ENCODE assay signal across 21 mouse cellular contexts in genomic region chr17:29260501-29260900, GRCm38 (mm10). TPM values are rescaled to one million over a fixed set of nuclear protein-coding genes. Genes with fewer than 3 reads are reported as not detected.
DNase-seq lines count a peak whose midpoint lies in the region; ATAC-seq lines count a peak whose summit lies in the region.
"Had no signal": no experiment of that assay in that cellular context is flagged by ENCODE, and none has a peak within 500 bp of the region (broad histone marks: within the 10 kb centered on the region; RNA-seq: fewer than 3 reads in every experiment).

No protein-coding gene starts in this region.

- H3K9me3 ChIP-seq in forebrain, embryonic 12.5 days = no peaks in the 10 kb centered on the region
- no peaks in the 10 kb centered on the region for H3K9me3 ChIP-seq in forebrain, embryonic 16.5 days (ENCODE audit: control insufficient read depth, low read length)
- no peaks in the 10 kb centered on the region for H3K9me3 ChIP-seq in intestine, embryonic 16.5 days (ENCODE audit: control insufficient read depth, low read length)
- H3K9me3 ChIP-seq in intestine, embryonic 15.5 days = no peaks in the 10 kb centered on the region
- no peaks in the 10 kb centered on the region for H3K9me3 ChIP-seq in neural tube, embryonic 12.5 days
- H3K9me3 ChIP-seq in neural tube, embryonic 15.5 days (replicated peaks) = no peaks in the 10 kb centered on the region
- H3K9me3 ChIP-seq: embryonic facial prominence, embryonic 15.5 days; heart, embryonic 10.5 days had no signal

- H3K9ac ChIP-seq in forebrain, embryonic 12.5 days = peak overlapping the region; percentile 13; the same call in 1 of the 2 replicates
- no peak overlapping the region for H3K9ac ChIP-seq in forebrain, embryonic 16.5 days (replicated peaks; ENCODE audit: low read depth, low read length)
- peak overlapping the region; percentile 25; the same call in 1 of the 2 replicates for H3K9ac ChIP-seq in intestine, embryonic 16.5 days (ENCODE audit: low read depth, low read length)
- H3K9ac ChIP-seq in intestine, embryonic 15.5 days = no peak overlapping the region
- H3K9ac ChIP-seq in neural tube, embryonic 12.5 days = 0 out of 2 replicates have a peak overlapping the region, but pooled peaks have one; percentile 5
- H3K9ac ChIP-seq in neural tube, embryonic 15.5 days (replicated peaks) = no peak overlapping the region
- H3K9ac ChIP-seq: embryonic facial prominence, embryonic 15.5 days; liver, embryonic 14.5 days had no signal

- H3K36me3 ChIP-seq in forebrain, embryonic 12.5 days (replicated peaks) = peaks cover 48% of the 10 kb centered on the region
- H3K36me3 ChIP-seq in forebrain, embryonic 16.5 days (ENCODE audit: control insufficient read depth, insufficient read depth) = peaks cover 5% of the 10 kb centered on the region; the same call in 1 of the 2 replicates
- H3K36me3 ChIP-seq in intestine, embryonic 16.5 days (ENCODE audit: control insufficient read depth, insufficient read depth, low read length) = peaks cover 15% of the 10 kb centered on the region
- peaks cover 26% of the 10 kb centered on the region for H3K36me3 ChIP-seq in intestine, embryonic 15.5 days
- peaks cover 44% of the 10 kb centered on the region for H3K36me3 ChIP-seq in neural tube, embryonic 12.5 days
- peaks cover 14% of the 10 kb centered on the region for H3K36me3 ChIP-seq in neural tube, embryonic 15.5 days

- no peak overlapping the region for H3K4me2 ChIP-seq in forebrain, embryonic 12.5 days
- H3K4me2 ChIP-seq in forebrain, embryonic 16.5 days (ENCODE audit: low read length) = no peak overlapping the region
- H3K4me2 ChIP-seq in intestine, embryonic 16.5 days (ENCODE audit: low read depth, low read length) = no peak overlapping the region
- H3K4me2 ChIP-seq in intestine, embryonic 15.5 days (replicated peaks) = no peak overlapping the region
- H3K4me2 ChIP-seq in neural tube, embryonic 12.5 days (replicated peaks) = no peak overlapping the region
- H3K4me2 ChIP-seq in neural tube, embryonic 15.5 days = no peak overlapping the region
- H3K4me2 ChIP-seq: embryonic facial prominence, embryonic 15.5 days had no signal

- WGBS in forebrain, embryonic 12.5 days = 88% methylated on average over 15 of the region's 15 CpGs
- 93% methylated on average over 15 of the region's 15 CpGs for whole genome bisulfite sequencing in forebrain, embryonic 16.5 days
- WGBS in intestine, embryonic 16.5 days = 90% methylated on average over 15 of the region's 15 CpGs
- 89% methylated on average over 15 of the region's 15 CpGs for WGBS in intestine, embryonic 15.5 days
- WGBS in neural tube, embryonic 12.5 days = 88% methylated on average over 15 of the region's 15 CpGs
- 90% methylated on average over 15 of the region's 15 CpGs for WGBS in neural tube, embryonic 15.5 days

- ATAC-seq in forebrain, embryonic 12.5 days (ENCODE audit: low FRiP score) = no peak
- ATAC-seq in forebrain, embryonic 16.5 days = no peak
- ATAC-seq in intestine, embryonic 16.5 days = no peak
- ATAC-seq in intestine, embryonic 15.5 days = no peak
- ATAC-seq in neural tube, embryonic 12.5 days (ENCODE audit: low FRiP score, low read depth) = no peak
- no peak for ATAC-seq in neural tube, embryonic 15.5 days (ENCODE audit: low FRiP score)
- ATAC-seq: hindbrain, postnatal 0 days had no signal

- no peaks in the 10 kb centered on the region for H3K27me3 ChIP-seq in forebrain, embryonic 12.5 days
- H3K27me3 ChIP-seq in forebrain, embryonic 16.5 days (replicated peaks; ENCODE audit: control insufficient read depth, insufficient read depth, low read length) = no peaks in the 10 kb centered on the region
- no peaks in the 10 kb centered on the region for H3K27me3 ChIP-seq in intestine, embryonic 16.5 days (replicated peaks; ENCODE audit: control insufficient read depth, insufficient read depth, low read length)
- H3K27me3 ChIP-seq in intestine, embryonic 15.5 days (replicated peaks) = no peaks in the 10 kb centered on the region
- no peaks in the 10 kb centered on the region for H3K27me3 ChIP-seq in neural tube, embryonic 12.5 days (replicated peaks)
- H3K27me3 ChIP-seq in neural tube, embryonic 15.5 days (replicated peaks) = no peaks in the 10 kb centered on the region
- H3K27me3 ChIP-seq: embryonic facial prominence, embryonic 15.5 days had no signal

- DNase-seq in ovary, adult 18-20 months (ENCODE audit: low spot score) = no peak
- no peak for DNase-seq in right cerebral cortex, adult 18-20 months
- DNase-seq: adrenal gland, adult 2 months; cerebellum, adult 2 months; cerebellum, postnatal 36 days; heart, postnatal 4 days; kidney, adult 18-20 months; kidney, postnatal 14 days; lung, postnatal 10 days; thymus, postnatal 14 days had no signal

- H3K4me1 ChIP-seq in forebrain, embryonic 12.5 days = peaks cover 37% of the 10 kb centered on the region
- peaks cover 34% of the 10 kb centered on the region for H3K4me1 ChIP-seq in forebrain, embryonic 16.5 days (replicated peaks; ENCODE audit: control insufficient read depth, insufficient read depth, low read length)
- peaks cover 35% of the 10 kb centered on the region for H3K4me1 ChIP-seq in intestine, embryonic 16.5 days (ENCODE audit: control insufficient read depth, insufficient read depth, low read length)
- H3K4me1 ChIP-seq in intestine, embryonic 15.5 days (replicated peaks) = peaks cover 37% of the 10 kb centered on the region
- H3K4me1 ChIP-seq in neural tube, embryonic 12.5 days = peaks cover 23% of the 10 kb centered on the region
- peaks cover 53% of the 10 kb centered on the region for H3K4me1 ChIP-seq in neural tube, embryonic 15.5 days

- no peak overlapping the region for H3K4me3 ChIP-seq in forebrain, embryonic 12.5 days (replicated peaks)
- no peak overlapping the region for H3K4me3 ChIP-seq in forebrain, embryonic 16.5 days (replicated peaks; ENCODE audit: low read length)
- no peak overlapping the region for H3K4me3 ChIP-seq in intestine, embryonic 16.5 days (ENCODE audit: low read length)
- H3K4me3 ChIP-seq in intestine, embryonic 15.5 days (replicated peaks) = no peak overlapping the region
- H3K4me3 ChIP-seq in neural tube, embryonic 12.5 days = no peak overlapping the region
- no peak overlapping the region for H3K4me3 ChIP-seq in neural tube, embryonic 15.5 days (replicated peaks)
- H3K4me3 ChIP-seq: embryonic facial prominence, embryonic 15.5 days; heart, embryonic 10.5 days; layer of hippocampus, adult 2 months had no signal

- H3K27ac ChIP-seq in forebrain, embryonic 12.5 days = no peak overlapping the region
- no peak overlapping the region for H3K27ac ChIP-seq in forebrain, embryonic 16.5 days (ENCODE audit: low read length)
- H3K27ac ChIP-seq in intestine, embryonic 16.5 days (ENCODE audit: low read length) = no peak overlapping the region
- H3K27ac ChIP-seq in intestine, embryonic 15.5 days = no peak overlapping the region
- no peak overlapping the region for H3K27ac ChIP-seq in neural tube, embryonic 12.5 days
- H3K27ac ChIP-seq in neural tube, embryonic 15.5 days (replicated peaks) = no peak overlapping the region
- H3K27ac ChIP-seq: embryonic facial prominence, embryonic 15.5 days; hindbrain, postnatal 0 days; layer of hippocampus, adult 2 months; liver, embryonic 14.5 days had no signal

RNA-seq across cellular contexts. Expression of gene Ppil1, which starts 3.5 kb away (rescaled TPM):
- 139 and 142 TPM in 2 replicates for polyA plus RNA-seq in forebrain, embryonic 12.5 days (2016; fragmentation: Nextera tagmentation; extraction: Ambion mirVana)
- polyA plus RNA-seq in forebrain, embryonic 16.5 days (2015; fragmentation: Nextera tagmentation; extraction: Ambion mirVana) = 118 and 125 TPM in 2 replicates
- polyA plus RNA-seq in intestine, embryonic 16.5 days (2015; fragmentation: Nextera tagmentation; extraction: Ambion mirVana) = 133 and 153 TPM in 2 replicates
- polyA plus RNA-seq in intestine, embryonic 15.5 days (2015; fragmentation: Nextera tagmentation; extraction: Ambion mirVana) = 154 and 157 TPM in 2 replicates
- 117 and 125 TPM in 2 replicates for polyA plus RNA-seq in neural tube, embryonic 12.5 days (2016; fragmentation: Nextera tagmentation; extraction: Ambion mirVana)
- 106 and 119 TPM in 2 replicates for polyA plus RNA-seq in neural tube, embryonic 15.5 days (2015; fragmentation: Nextera tagmentation; extraction: Ambion mirVana)

RNA-seq across cellular contexts. Expression of gene BC004004, which starts 8.1 kb away (rescaled TPM):
- 65.0 and 65.2 TPM in 2 replicates for polyA plus RNA-seq in forebrain, embryonic 12.5 days (2016; fragmentation: Nextera tagmentation; extraction: Ambion mirVana)
- 102 and 108 TPM in 2 replicates for polyA plus RNA-seq in forebrain, embryonic 16.5 days (2015; fragmentation: Nextera tagmentation; extraction: Ambion mirVana)
- 82.9 and 85.6 TPM in 2 replicates for polyA plus RNA-seq in intestine, embryonic 16.5 days (2015; fragmentation: Nextera tagmentation; extraction: Ambion mirVana)
- polyA plus RNA-seq in intestine, embryonic 15.5 days (2015; fragmentation: Nextera tagmentation; extraction: Ambion mirVana) = 78.3 and 83.5 TPM in 2 replicates
- 74.8 and 75.3 TPM in 2 replicates for polyA plus RNA-seq in neural tube, embryonic 12.5 days (2016; fragmentation: Nextera tagmentation; extraction: Ambion mirVana)
- 111 and 116 TPM in 2 replicates for polyA plus RNA-seq in neural tube, embryonic 15.5 days (2015; fragmentation: Nextera tagmentation; extraction: Ambion mirVana)

RNA-seq across cellular contexts. Expression of gene Cpne5, which starts 22.5 kb away (rescaled TPM):
- polyA plus RNA-seq in forebrain, embryonic 12.5 days (2016; fragmentation: Nextera tagmentation; extraction: Ambion mirVana) = 9.9 and 10.7 TPM in 2 replicates
- 25.0 and 35.5 TPM in 2 replicates for polyA plus RNA-seq in forebrain, embryonic 16.5 days (2015; fragmentation: Nextera tagmentation; extraction: Ambion mirVana)
- polyA plus RNA-seq in intestine, embryonic 16.5 days (2015; fragmentation: Nextera tagmentation; extraction: Ambion mirVana) = 5.3 and 5.9 TPM in 2 replicates
- 7.5 and 8.3 TPM in 2 replicates for polyA plus RNA-seq in intestine, embryonic 15.5 days (2015; fragmentation: Nextera tagmentation; extraction: Ambion mirVana)
- polyA plus RNA-seq in neural tube, embryonic 12.5 days (2016; fragmentation: Nextera tagmentation; extraction: Ambion mirVana) = 7.0 and 7.7 TPM in 2 replicates
- 56.0 and 61.2 TPM in 2 replicates for polyA plus RNA-seq in neural tube, embryonic 15.5 days (2015; fragmentation: Nextera tagmentation; extraction: Ambion mirVana)

RNA-seq across cellular contexts. Expression of gene Pi16, which starts 57.0 kb away (rescaled TPM):
- polyA plus RNA-seq in forebrain, embryonic 12.5 days (2016; fragmentation: Nextera tagmentation; extraction: Ambion mirVana) = 1.8 and 2.2 TPM in 2 replicates
- 1.2 and 2.0 TPM in 2 replicates for polyA plus RNA-seq in forebrain, embryonic 16.5 days (2015; fragmentation: Nextera tagmentation; extraction: Ambion mirVana)
- 0.88 and 1.1 TPM in 2 replicates for polyA plus RNA-seq in intestine, embryonic 16.5 days (2015; fragmentation: Nextera tagmentation; extraction: Ambion mirVana)
- polyA plus RNA-seq in intestine, embryonic 15.5 days (2015; fragmentation: Nextera tagmentation; extraction: Ambion mirVana) = 0.72 and 0.98 TPM in 2 replicates
- polyA plus RNA-seq in neural tube, embryonic 12.5 days (2016; fragmentation: Nextera tagmentation; extraction: Ambion mirVana) = 1.2 and 1.3 TPM in 2 replicates
- 2.8 TPM in 2 replicates for polyA plus RNA-seq in neural tube, embryonic 15.5 days (2015; fragmentation: Nextera tagmentation; extraction: Ambion mirVana)

Comparison
In these comparisons a context has a peak if more than half of its experiments do, and no peak if none do; other contexts are left out.
1. H3K9ac ChIP-seq: peak in forebrain, embryonic 12.5 days (single experiment), intestine, embryonic 16.5 days (single experiment) and neural tube, embryonic 12.5 days (single experiment); none in forebrain, embryonic 16.5 days (single experiment), intestine, embryonic 15.5 days (single experiment) and neural tube, embryonic 15.5 days (single experiment).